Mouse (Mus musculus) liver, postnatal 0 days (tissue): Measurements from ENCODE around the gene Pnpo.

ENCODE experiments used
- CTCF ChIP-seq: sonication (generic); IDR thresholded peaks from 2 replicates; pipeline ENCODE4 v1.5.1; 2016; ENCODE audit warnings: antibody characterized with exemption, low read depth
- EP300 ChIP-seq: IDR thresholded peaks from 2 replicates; pipeline ENCODE4 v1.6.1; 2016; ENCODE audit warnings: antibody characterized with exemption, low read depth, mild to moderate bottlenecking

DNA sequence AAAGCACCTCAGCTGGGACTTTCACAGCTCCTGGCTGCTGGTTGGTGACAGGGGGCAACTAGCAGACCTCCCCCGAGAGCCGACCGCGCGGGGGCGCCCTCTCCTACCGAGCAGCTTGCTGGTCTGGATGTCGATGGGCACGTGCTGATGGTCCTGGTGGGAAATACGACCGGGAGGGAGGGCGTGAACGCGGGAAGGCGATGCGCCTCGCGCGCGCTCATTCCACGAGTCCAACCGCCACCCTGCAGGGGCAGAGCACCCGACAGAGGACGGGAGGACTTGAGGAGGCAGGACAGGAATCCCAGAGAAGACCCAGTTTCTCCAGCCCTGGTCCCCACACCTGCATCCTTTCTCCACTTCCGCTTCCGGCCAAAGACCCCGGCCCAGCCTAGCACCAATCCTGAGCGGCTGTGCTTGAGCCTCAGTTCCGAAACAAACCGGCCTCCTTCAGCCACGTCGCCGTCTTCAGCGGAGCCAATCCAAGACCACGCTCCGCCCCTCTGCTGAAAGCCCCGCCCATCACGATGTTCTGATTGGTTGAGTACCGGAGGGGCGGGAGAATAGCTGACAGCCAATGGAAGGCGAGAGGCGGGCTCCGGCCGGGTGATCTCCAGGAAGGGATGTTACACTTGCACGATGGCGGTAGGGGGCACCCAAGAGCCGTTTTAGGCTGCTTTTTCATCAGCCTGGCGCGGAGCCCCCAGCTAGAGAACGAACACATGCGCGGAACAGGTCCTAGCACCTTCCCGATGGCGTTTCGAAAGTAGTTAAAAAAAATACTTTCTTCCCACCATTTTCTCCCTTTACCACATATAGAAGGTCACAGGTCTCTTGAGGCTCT lies 27.5 kb downstream of the Pnpo start, which contains the start of gene Cdk5rap3:
- TF ChIP-seq CTCF (peak; percentile 97), EP300 (peak; percentile 82)
